Mouse (Mus musculus): ENCODE results near the gene Ifnk. TPM values are rescaled to one million over a fixed set of nuclear protein-coding genes. Genes with fewer than 3 reads are reported as not detected.

Ifnk gene
- polyA plus RNA-seq, 1 experiment = not detected

GRCm38 (mm10) chr4:35155132-35155922 is 3.5 kb downstream of the Ifnk start:
- Histone ChIP-seq H3K4me1 (ENCODE audit: control insufficient read depth, insufficient read depth, low read length) (peaks cover 4% of the 10 kb centered on the region; the same call in 1 of the 2 replicates), H3K27ac (ENCODE audit: insufficient read depth, low read length) (no peak overlapping the region), H3K4me3 (ENCODE audit: insufficient read depth, low read length) (peak overlapping the region; percentile 55)
- TF ChIP-seq CTCF (IDR thresholded peaks at IDR 0.05; ENCODE audit: borderline replicate concordance, insufficient read depth, low read length) (no peak), POLR2A (IDR thresholded peaks at IDR 0.05; ENCODE audit: low read depth, low read length) (no peak)

- Histone ChIP-seq H3K27ac (ENCODE audit: insufficient read depth, low read length) (no peak overlapping the region), H3K4me1 (ENCODE audit: control insufficient read depth, insufficient read depth, low read length) (peaks cover 4% of the 10 kb centered on the region; the same call in 1 of the 2 replicates)
- TF ChIP-seq POLR2A (IDR thresholded peaks at IDR 0.05; ENCODE audit: low read depth, low read length) = no peak
- no peak for TF ChIP-seq CTCF (IDR thresholded peaks at IDR 0.05; ENCODE audit: borderline replicate concordance, insufficient read depth, low read length)
Measured at GRCm38 (mm10) chr4:35156149-35156611, 4.3 kb downstream of the Ifnk start.

GRCm38 (mm10) chr4:35156751-35157611 is 5.1 kb downstream of the Ifnk start, which contains the start of gene Mob3b:
Mob3b (minus strand) TSS chr4:35157484.
- Histone ChIP-seq H3K4me3 (ENCODE audit: insufficient read depth, low read length) (peak within 1 kb of the TSS; percentile 55), H3K27ac (ENCODE audit: insufficient read depth, low read length) (no peak within 1 kb of the TSS), H3K4me1 (ENCODE audit: control insufficient read depth, insufficient read depth, low read length) (peaks cover 4% of the 10 kb centered on the region; the same call in 1 of the 2 replicates)
- no peak for TF ChIP-seq POLR2A (IDR thresholded peaks at IDR 0.05; ENCODE audit: low read depth, low read length)
- TF ChIP-seq CTCF (IDR thresholded peaks at IDR 0.05; ENCODE audit: borderline replicate concordance, insufficient read depth, low read length) = peak; percentile 57

More at GRCm38 (mm10) chr4:35156149-35156611, 4.3 kb downstream of the Ifnk start:
- H3K4me3 ChIP-seq (ENCODE audit: insufficient read depth, low read length) = peak overlapping the region; percentile 55

GRCm38 (mm10) chr4:35157815-35158214 is 6.0 kb downstream of the Ifnk start:
- H3K4me3 ChIP-seq (ENCODE audit: insufficient read depth, low read length) = no peak overlapping the region
- peaks cover 4% of the 10 kb centered on the region; the same call in 1 of the 2 replicates for H3K4me1 ChIP-seq (ENCODE audit: control insufficient read depth, insufficient read depth, low read length)
- H3K27ac ChIP-seq (ENCODE audit: insufficient read depth, low read length) = no peak overlapping the region
- TF ChIP-seq CTCF (IDR thresholded peaks at IDR 0.05; ENCODE audit: borderline replicate concordance, insufficient read depth, low read length) (no peak), POLR2A (IDR thresholded peaks at IDR 0.05; ENCODE audit: low read depth, low read length) (no peak)

- peaks cover 5% of the 10 kb centered on the region for H3K4me1 ChIP-seq (ENCODE audit: control insufficient read depth, insufficient read depth, low read length)
- H3K27ac ChIP-seq (ENCODE audit: insufficient read depth, low read length) = no peak overlapping the region
- no peak overlapping the region for H3K4me3 ChIP-seq (ENCODE audit: insufficient read depth, low read length)
- no peak for TF ChIP-seq POLR2A (IDR thresholded peaks at IDR 0.05; ENCODE audit: low read depth, low read length)
- TF ChIP-seq CTCF (IDR thresholded peaks at IDR 0.05; ENCODE audit: borderline replicate concordance, insufficient read depth, low read length) = no peak
Measured at GRCm38 (mm10) chr4:35165275-35165674, 13.4 kb downstream of the Ifnk start.

GRCm38 (mm10) chr4:35165947-35166346 is 14.1 kb downstream of the Ifnk start:
- H3K4me1 ChIP-seq (ENCODE audit: control insufficient read depth, insufficient read depth, low read length) = peaks cover 5% of the 10 kb centered on the region

GRCm38 (mm10) chr4:35167855-35168254 is 16.0 kb downstream of the Ifnk start:
- H3K4me3 ChIP-seq (ENCODE audit: insufficient read depth, low read length) = no peak overlapping the region
- no peak overlapping the region for H3K27ac ChIP-seq (ENCODE audit: insufficient read depth, low read length)
- TF ChIP-seq CTCF (IDR thresholded peaks at IDR 0.05; ENCODE audit: borderline replicate concordance, insufficient read depth, low read length) (no peak), POLR2A (IDR thresholded peaks at IDR 0.05; ENCODE audit: low read depth, low read length) (no peak)
- peaks cover 5% of the 10 kb centered on the region for H3K4me1 ChIP-seq (ENCODE audit: control insufficient read depth, insufficient read depth, low read length)

More at GRCm38 (mm10) chr4:35165947-35166346, 14.1 kb downstream of the Ifnk start:
- H3K4me3 ChIP-seq (ENCODE audit: insufficient read depth, low read length) = no peak overlapping the region
- TF ChIP-seq CTCF (IDR thresholded peaks at IDR 0.05; ENCODE audit: borderline replicate concordance, insufficient read depth, low read length) = no peak
- no peak for TF ChIP-seq POLR2A (IDR thresholded peaks at IDR 0.05; ENCODE audit: low read depth, low read length)
- no peak overlapping the region for H3K27ac ChIP-seq (ENCODE audit: insufficient read depth, low read length)

GRCm38 (mm10) chr4:35169571-35170125 is 17.8 kb downstream of the Ifnk start:
- H3K27ac ChIP-seq (ENCODE audit: insufficient read depth, low read length) = no peak overlapping the region
- TF ChIP-seq CTCF (IDR thresholded peaks at IDR 0.05; ENCODE audit: borderline replicate concordance, insufficient read depth, low read length) = no peak
- TF ChIP-seq POLR2A (IDR thresholded peaks at IDR 0.05; ENCODE audit: low read depth, low read length) = no peak
- H3K4me1 ChIP-seq (ENCODE audit: control insufficient read depth, insufficient read depth, low read length) = peaks cover 7% of the 10 kb centered on the region
- H3K4me3 ChIP-seq (ENCODE audit: insufficient read depth, low read length) = no peak overlapping the region

- peaks cover 7% of the 10 kb centered on the region for H3K4me1 ChIP-seq (ENCODE audit: control insufficient read depth, insufficient read depth, low read length)
- TF ChIP-seq POLR2A (IDR thresholded peaks at IDR 0.05; ENCODE audit: low read depth, low read length) (no peak), CTCF (IDR thresholded peaks at IDR 0.05; ENCODE audit: borderline replicate concordance, insufficient read depth, low read length) (no peak)
- no peak overlapping the region for H3K27ac ChIP-seq (ENCODE audit: insufficient read depth, low read length)
- H3K4me3 ChIP-seq (ENCODE audit: insufficient read depth, low read length) = no peak overlapping the region
Measured at GRCm38 (mm10) chr4:35172471-35172870, 20.6 kb downstream of the Ifnk start.

Measured in embryonic fibroblast, embryonic 13.5 days (primary cell).